Mouse (Mus musculus) adrenal gland, postnatal 25 days (tissue): ENCODE results near the gene Tec. TPM values are rescaled to one million over a fixed set of nuclear protein-coding genes. Genes with fewer than 3 reads are reported as not detected.

Experiments used
- DNase-seq: peaks from one replicate; pipeline ENCODE4 v3.0.0; 2021; ENCODE audit warnings: mixed read lengths
- total RNA-seq: library from RNA; stranded (reverse); gene quantifications from 2 replicates; pipeline ENCODE4 v1.2.3, GENCODE M21; 2021

Tec gene
- total RNA-seq, 1 experiment from 2014 or later = 2.1 TPM

- DNase-seq = no peak
Measured at GRCm38 (mm10) chr5:72732885-72733284, 135.4 kb downstream of the Tec start.

- no peak for DNase-seq
Measured at GRCm38 (mm10) chr5:72725404-72725803, 142.9 kb downstream of the Tec start.

GRCm38 (mm10) chr5:72723429-72723828, 144.9 kb downstream of the Tec start:
- DNase-seq = no peak

GRCm38 (mm10) chr5:72720587-72720986, 147.7 kb downstream of the Tec start:
- no peak for DNase-seq

GRCm38 (mm10) chr5:72710572-72711278, 157.6 kb downstream of the Tec start:
- peak; percentile 56 for DNase-seq

GRCm38 (mm10) chr5:72709976-72710375, 158.3 kb downstream of the Tec start:
- DNase-seq = no peak

- no peak for DNase-seq
Measured at GRCm38 (mm10) chr5:72709451-72709850, 158.8 kb downstream of the Tec start.

- DNase-seq = no peak
Measured at GRCm38 (mm10) chr5:72706722-72707121, 161.6 kb downstream of the Tec start.

- no peak for DNase-seq
Measured at GRCm38 (mm10) chr5:72706095-72706494, 162.2 kb downstream of the Tec start.

Other genes starting within 250 kb of the Tec start
- gene Cnga1, start 224.2 kb downstream of the Tec start, total RNA-seq = not detected in 2 replicates
- 0.21 and 4.8 TPM in 2 replicates for gene Nipal1, start 220.7 kb downstream of the Tec start, total RNA-seq
- not detected in 2 replicates for gene Txk, start 115.7 kb downstream of the Tec start, total RNA-seq
- gene Slain2, start 45.8 kb upstream of the Tec start, total RNA-seq = 57.9 and 59.1 TPM in 2 replicates
- not detected in 2 replicates for gene Gm10135, start 106.2 kb upstream of the Tec start, total RNA-seq
- 6.4 and 9.1 TPM in 2 replicates for gene Slc10a4, start 138.4 kb upstream of the Tec start, total RNA-seq